Mouse (Mus musculus): ENCODE data around the gene Spag5.
"Not testable (repeated sequence)": the region's sequence is repeated elsewhere in the genome, so short reads cannot be mapped to it uniquely, and the experiment has no call there.

Gene Spag5

GRCm38 (mm10) chr11:78301357-78302084 lies at the start of gene Spag5:
Gene Spag5, plus strand, starts transcription at chr11:78301529.
- peak; percentile 89 for DNase-seq (ENCODE audit: low read depth, low spot score)

GRCm38 (mm10) chr11:78256618-78257017 lies 44.7 kb upstream of the Spag5 start:
- DNase-seq (ENCODE audit: low read depth, low spot score): no peak

GRCm38 (mm10) chr11:78260489-78261258 lies 40.7 kb upstream of the Spag5 start:
- no peak for DNase-seq (ENCODE audit: low read depth, low spot score)

DNA sequence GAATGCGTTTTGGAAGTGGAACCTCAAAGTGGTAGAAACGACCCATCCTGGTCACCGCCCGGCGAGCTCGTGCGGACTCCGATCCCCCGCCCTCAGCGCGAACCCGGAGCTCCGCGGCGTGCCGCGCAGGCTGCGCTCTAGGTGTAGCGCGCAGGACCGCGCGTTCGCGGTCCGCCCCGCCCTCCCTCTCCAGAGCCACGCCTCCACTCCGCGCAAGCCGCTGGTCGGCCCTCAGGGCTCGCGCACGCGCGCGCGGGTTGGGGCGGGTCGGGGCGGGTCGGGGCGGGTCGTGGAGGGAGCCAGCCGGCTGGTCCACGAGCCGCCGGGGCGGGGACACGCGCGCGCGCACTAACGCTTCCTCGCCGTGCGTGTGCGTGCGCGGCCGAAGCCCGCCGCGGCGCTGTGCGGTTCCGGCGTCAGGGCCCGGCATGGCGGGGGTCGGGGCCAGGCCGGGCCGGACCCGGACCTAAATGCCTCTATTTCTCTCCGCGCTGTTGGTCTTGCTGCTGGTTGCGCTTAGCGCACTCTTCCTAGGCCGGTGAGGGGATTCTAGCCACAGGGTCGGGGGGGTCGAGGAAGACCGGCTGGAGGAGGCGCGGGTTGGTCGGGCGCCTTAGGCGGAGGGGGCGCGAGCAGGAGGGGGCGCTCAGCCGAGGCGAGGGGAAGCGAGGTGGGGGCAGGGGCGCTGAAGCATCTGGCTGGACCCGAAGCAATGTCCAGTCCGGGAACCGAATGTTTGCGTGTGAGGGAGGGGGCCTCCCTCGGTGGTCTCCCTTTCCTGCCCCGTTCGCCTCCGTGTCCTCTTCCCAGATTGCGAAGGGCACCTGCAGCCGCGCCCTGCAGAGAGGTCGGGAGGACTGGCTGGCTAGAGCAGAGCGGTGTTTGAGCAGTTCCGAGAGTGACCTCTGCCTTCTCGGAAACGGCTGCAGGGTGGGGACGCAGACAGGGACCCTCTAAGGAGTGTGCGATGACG lies 39.7 kb upstream of the Spag5 start, which contains the start of gene 2610507B11Rik:
2610507B11Rik (plus strand) TSS at position 373 of the 973 bp plus-strand sequence.
- DNase-seq (ENCODE audit: low read depth, low spot score): peak; percentile 94

GRCm38 (mm10) chr11:78262550-78262949 lies 38.8 kb upstream of the Spag5 start:
- peak; percentile 81 for DNase-seq (ENCODE audit: low read depth, low spot score)

- no peak for DNase-seq (ENCODE audit: low read depth, low spot score)
These were observed 35.8 kb upstream of the Spag5 start for GRCm38 (mm10) chr11:78265571-78265970.

GRCm38 (mm10) chr11:78271986-78272385 lies 29.3 kb upstream of the Spag5 start:
- no peak for DNase-seq (ENCODE audit: low read depth, low spot score)

DNA sequence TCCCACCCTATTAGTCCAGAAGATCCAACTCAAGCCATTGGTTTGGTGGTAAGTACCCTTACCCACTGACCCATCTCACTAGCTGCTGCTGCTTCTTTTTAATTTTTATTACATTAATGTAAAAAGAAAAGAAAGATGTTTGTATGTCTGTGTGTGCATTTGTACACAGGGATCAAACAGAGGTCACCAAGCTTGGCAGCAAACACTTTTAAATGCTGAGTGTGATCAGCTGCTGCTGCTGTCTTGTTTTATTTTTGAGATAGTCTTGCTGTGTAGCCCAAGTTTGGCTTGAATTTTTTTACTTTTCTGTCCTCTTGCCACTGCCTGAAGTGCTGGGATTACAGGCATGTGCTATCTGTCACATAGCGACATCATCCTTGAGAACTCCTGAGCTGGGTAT lies 25.7 kb upstream of the Spag5 start:
- DNase-seq (ENCODE audit: low read depth, low spot score): no peak

DNA sequence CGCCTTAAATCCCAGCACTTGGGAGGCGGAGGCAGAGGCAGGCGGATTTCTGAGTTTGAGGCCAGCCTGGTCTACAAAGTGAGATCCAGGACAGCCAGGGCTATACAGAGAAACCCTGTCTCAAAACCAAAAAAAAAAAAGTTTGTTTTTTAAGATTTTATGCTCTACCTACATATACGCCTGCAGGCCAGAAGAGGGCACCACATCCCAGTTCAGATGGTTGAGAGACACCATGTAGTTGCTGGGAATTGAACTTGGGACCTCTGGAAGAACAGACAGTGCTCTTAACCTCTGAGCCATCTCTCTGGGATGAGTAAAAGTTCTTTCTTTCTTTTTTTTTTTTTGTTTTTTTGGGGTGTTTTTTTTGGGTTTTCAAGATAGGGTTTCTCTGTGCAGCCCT lies 25.2 kb upstream of the Spag5 start:
- DNase-seq (ENCODE audit: low read depth, low spot score): not testable (repeated sequence)

DNA sequence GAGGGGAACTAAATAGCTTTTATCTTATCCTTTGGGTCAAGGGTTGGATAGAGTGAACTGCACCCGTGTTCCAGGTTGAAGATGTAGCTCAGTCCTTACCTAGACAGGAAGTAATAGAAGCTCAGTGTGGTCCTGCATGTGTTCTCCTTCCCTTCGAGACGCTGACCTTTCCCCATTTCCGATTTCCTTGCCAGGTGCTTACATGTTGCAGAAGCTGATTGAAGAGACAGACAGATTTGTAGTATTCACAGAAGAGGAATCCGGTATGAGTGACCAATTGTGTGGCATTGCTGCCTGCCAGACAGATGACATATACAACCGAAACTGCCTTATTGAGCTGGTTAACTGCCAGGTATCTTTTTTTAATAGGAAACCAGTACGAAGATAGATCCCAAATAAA lies 22.5 kb upstream of the Spag5 start:
- no peak for DNase-seq (ENCODE audit: low read depth, low spot score)

DNA sequence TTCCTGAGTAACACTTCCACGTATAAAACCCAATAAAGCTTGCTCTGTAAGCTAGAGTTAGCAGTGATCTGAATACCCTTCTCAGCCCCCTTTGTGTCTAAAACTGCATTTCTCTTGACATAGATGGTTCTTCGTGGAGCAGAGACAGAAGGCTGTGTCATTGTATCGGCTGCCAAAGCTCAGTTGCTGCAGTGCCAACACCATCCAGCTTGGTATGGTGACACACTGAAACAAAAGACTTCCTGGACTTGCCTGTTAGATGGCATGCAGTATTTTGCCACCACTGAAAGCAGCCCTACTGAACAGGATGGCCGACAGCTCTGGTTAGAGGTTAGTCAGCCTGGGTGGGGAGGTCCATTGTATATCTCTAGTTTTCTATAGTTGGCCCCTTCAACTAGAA lies 21.7 kb upstream of the Spag5 start:
- DNase-seq (ENCODE audit: low read depth, low spot score): no peak

DNA sequence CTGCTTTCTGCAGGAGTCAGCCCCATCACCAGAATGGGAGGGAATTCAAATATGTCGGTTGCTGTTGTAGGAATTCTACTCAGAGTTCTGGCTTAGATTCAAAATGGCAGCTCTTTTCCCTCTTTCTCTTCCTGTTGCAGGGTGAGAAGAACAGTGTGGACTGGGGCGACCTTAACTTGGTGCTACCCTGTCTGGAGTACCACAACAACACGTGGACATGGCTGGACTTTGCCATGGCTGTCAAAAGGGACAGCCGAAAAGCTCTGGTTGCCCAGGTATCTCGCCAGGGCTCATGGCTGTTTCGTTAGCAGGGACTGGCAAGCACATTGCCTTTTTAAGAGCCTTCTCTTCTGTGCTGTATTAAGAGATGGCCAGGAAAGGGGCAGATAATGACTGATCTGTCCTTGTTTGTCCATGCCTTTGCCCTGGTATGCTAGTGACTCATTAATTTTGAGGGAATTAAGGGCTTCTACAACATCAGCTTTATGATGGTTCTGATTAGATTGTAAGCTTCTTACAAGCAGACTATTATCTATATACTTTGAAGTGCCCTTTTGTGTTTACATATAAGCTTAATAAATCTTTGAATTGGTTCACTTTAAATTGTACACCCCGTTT lies 12.1 kb upstream of the Spag5 start:
- DNase-seq (ENCODE audit: low read depth, low spot score): no peak

- no peak for DNase-seq (ENCODE audit: low read depth, low spot score)
These were observed 10.7 kb upstream of the Spag5 start, which contains the start of gene BC030499 for GRCm38 (mm10) chr11:78290654-78291053. Gene BC030499, plus strand, starts transcription at chr11:78290841.

DNA sequence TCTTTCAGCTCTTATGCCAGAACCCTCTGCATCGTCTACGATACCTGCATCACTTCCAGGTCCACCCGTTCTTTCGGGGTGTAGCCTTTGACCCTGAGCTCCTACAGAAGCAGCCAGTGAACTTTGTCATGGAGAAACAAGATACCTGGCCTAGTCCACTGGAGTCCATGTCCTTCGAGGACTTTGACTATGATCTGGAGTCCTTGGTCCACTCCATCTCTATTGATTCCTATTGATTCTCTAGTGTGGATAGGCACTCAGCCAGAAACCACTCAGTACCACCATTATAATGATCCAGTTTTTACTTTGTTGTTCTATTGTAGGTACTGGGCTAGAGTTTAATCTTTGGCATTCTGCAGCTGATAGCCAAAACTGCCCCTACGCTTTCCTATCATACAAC lies 6.7 kb upstream of the Spag5 start:
- DNase-seq (ENCODE audit: low read depth, low spot score): no peak

GRCm38 (mm10) chr11:78300917-78301316 lies 412 bp upstream of the Spag5 start:
- DNase-seq (ENCODE audit: low read depth, low spot score): no peak

DNA sequence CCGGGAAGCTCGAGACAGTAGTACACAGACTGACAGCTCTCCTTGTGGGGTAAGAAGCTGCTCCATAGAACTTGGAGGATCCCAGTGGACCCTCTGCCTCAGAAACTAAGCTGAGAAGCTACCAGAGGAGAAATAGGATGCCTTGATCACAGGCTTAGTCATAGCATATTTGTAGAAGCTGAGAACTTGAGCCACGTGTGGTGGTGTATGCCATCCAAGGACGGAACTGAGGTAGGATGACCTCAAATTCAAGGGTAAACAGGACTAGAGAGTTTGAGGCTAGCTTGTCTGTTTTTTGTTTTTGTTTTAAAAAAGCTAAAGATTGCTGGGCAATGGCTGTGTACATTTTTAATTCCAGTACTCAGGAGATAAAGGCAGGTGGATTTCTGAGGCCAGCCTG lies 3.9 kb downstream of the Spag5 start:
- no peak for DNase-seq (ENCODE audit: low read depth, low spot score)

- DNase-seq (ENCODE audit: low read depth, low spot score): no peak
These were observed 9.7 kb downstream of the Spag5 start for GRCm38 (mm10) chr11:78310861-78311511.

GRCm38 (mm10) chr11:78313662-78314061 lies 12.3 kb downstream of the Spag5 start:
- no peak for DNase-seq (ENCODE audit: low read depth, low spot score)

DNA sequence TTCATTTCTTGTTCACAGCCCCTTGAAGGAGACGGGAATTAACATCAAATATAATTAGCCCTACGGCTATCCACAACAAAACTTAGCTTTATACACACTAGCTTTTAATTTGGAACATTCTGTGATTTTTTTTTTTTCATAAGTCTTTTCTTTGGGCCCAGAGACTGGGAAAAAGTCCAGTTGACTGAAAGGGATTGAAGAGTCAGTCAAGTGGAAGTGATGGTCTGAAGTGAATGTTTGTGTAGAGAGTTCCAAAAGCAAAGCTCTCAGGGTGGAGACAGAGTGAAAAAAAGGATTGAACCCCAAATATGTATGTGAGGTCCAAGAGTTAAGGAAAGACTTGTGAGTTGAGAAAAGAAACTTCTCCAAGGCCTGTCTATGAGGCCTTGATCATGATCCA lies 17.1 kb downstream of the Spag5 start:
- DNase-seq (ENCODE audit: low read depth, low spot score): no peak

DNA sequence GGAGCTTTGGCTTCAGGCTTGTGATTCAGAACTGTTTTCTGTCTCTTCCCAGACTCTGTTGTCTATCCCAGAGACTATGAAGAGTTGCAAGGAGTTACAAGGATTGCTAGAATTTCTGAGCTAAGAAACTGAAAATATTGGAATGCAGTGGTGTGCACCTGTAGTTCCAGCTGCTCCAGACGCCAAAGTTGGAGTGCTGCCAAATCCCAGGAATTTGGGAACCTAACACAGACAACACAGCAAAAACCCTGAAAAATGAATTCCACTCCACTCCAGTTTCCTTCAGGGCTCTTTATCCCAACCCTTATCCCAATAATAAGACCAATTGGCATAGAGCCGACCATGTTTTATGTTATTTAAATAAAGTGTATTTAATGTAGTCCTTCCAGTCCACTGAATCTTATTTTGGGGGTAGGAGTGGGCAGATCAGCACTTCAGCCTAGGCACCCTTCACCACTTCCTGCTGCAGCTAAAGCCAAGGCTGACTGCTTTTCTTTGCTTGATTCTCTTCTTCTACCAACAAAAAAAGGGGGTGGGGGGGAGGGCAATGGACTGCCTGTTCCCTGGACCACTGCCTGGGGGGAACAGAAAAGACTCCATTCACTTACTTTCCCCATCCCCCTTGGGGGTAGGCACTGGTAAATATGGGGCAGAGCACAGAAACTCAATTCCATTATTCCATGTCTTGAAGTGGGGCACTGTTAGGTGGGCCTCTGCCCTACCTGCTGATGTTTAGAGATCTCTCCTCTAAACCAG lies 20.9 kb downstream of the Spag5 start:
- DNase-seq (ENCODE audit: low read depth, low spot score): no peak

All from skeletal muscle tissue, adult 2 months (tissue).